Mouse (Mus musculus) midbrain, embryonic 11.5 days (tissue): ENCODE measurements around the gene Rmnd1. TPM values are rescaled to one million over a fixed set of nuclear protein-coding genes. Genes with fewer than 3 reads are reported as not detected.

Source experiments
- ATAC-seq: fragments of 200-750 bp; cut with Nextera tagmentation; 2 replicates; pipeline ENCODE4 v1.8.0; 2017; ENCODE audit warnings: moderate TSS enrichment, moderate library complexity; ENCODE audit not compliant: low FRiP score
- DNase-seq: peaks from one replicate; pipeline ENCODE4 v3.0.0; 2015; ENCODE audit warnings: low spot score; ENCODE audit errors: missing footprints
- H3K27ac ChIP-seq: fragments of 300-500 bp; sonication (generic); 2 replicates; pipeline ENCODE4 v1.5.1; 2014; ENCODE audit warnings: low read depth, low read length
- H3K27me3 ChIP-seq: fragments of 300-500 bp; sonication (generic); 2 replicates; pipeline ENCODE4 v1.6.1; 2014; ENCODE audit warnings: mild to moderate bottlenecking, low read length, moderate library complexity, mixed read lengths; ENCODE audit not compliant: control insufficient read depth, insufficient read depth
- H3K36me3 ChIP-seq: fragments of 300-500 bp; sonication (generic); 2 replicates; pipeline ENCODE4 v1.6.1; 2014; ENCODE audit warnings: mild to moderate bottlenecking, low read length, moderate library complexity, mixed read lengths; ENCODE audit not compliant: control insufficient read depth, insufficient read depth
- H3K4me1 ChIP-seq: fragments of 300-500 bp; sonication (generic); 2 replicates; pipeline ENCODE4 v1.6.1; 2014; ENCODE audit warnings: low read length; ENCODE audit not compliant: control insufficient read depth, insufficient read depth
- H3K4me2 ChIP-seq: fragments of 300-500 bp; sonication (generic); 2 replicates; pipeline ENCODE4 v1.6.1; 2014; ENCODE audit warnings: mild to moderate bottlenecking, moderate library complexity
- H3K4me3 ChIP-seq: fragments of 300-500 bp; sonication (generic); 2 replicates; pipeline ENCODE4 v1.5.1; 2014; ENCODE audit warnings: low read depth, low read length
- H3K9ac ChIP-seq: fragments of 300-500 bp; sonication (generic); 2 replicates; pipeline ENCODE4 v1.6.1; 2014; ENCODE audit warnings: low read length
- H3K9me3 ChIP-seq: fragments of 300-500 bp; sonication (generic); 2 replicates; pipeline ENCODE4 v1.6.1; 2016; ENCODE audit warnings: low read length; ENCODE audit not compliant: control insufficient read depth
- WGBS: fragments of 180-500 bp; shearing (Covaris S2); extraction: QIAGEN DNeasy Blood & Tissue Kit; methylation state at CpG from one replicate; pipeline ENCODE4 v1.1.7; 2014; 5-methylcytosine and 5-hydroxymethylcytosine counted together
- polyA plus RNA-seq: library from polyadenylated mRNA; unstranded; fragments of >200 nt; fragmentation: Nextera tagmentation; extraction: Ambion mirVana; gene quantifications from 2 replicates; pipeline ENCODE4 v1.2.1, GENCODE M21; 2014

The Rmnd1 gene
- polyA plus RNA-seq, 1 experiment from 2014 or later = 46.7 TPM

GRCm38 (mm10) chr10:4405511-4405910 lies 26.7 kb downstream of the Rmnd1 start:
- ATAC-seq = 0 out of 2 replicates have a peak, but pooled peaks have one; percentile 19
- no peak overlapping the region for H3K4me3 ChIP-seq
- no peak overlapping the region for H3K9ac ChIP-seq
- DNase-seq = no peak
- WGBS = 89% methylated on average over 5 of the region's 5 CpGs
- no peaks in the 10 kb centered on the region for H3K27me3 ChIP-seq
- H3K4me2 ChIP-seq = no peak overlapping the region
- no peaks in the 10 kb centered on the region for H3K4me1 ChIP-seq
- H3K27ac ChIP-seq = no peak overlapping the region
- 0 out of 2 replicates have a peak, but pooled peaks cover 2% of the 10 kb centered on the region for H3K36me3 ChIP-seq
- H3K9me3 ChIP-seq = no peaks in the 10 kb centered on the region

GRCm38 (mm10) chr10:4404895-4405491 lies 27.2 kb downstream of the Rmnd1 start:
- H3K27me3 ChIP-seq = no peaks in the 10 kb centered on the region
- peak; percentile 93 for DNase-seq

GRCm38 (mm10) chr10:4398058-4398457 lies 34.1 kb downstream of the Rmnd1 start:
- 94% methylated on average over 5 of the region's 5 CpGs for WGBS
- no peaks in the 10 kb centered on the region for H3K4me1 ChIP-seq
- H3K9me3 ChIP-seq = no peaks in the 10 kb centered on the region
- no peak overlapping the region for H3K4me3 ChIP-seq
- DNase-seq = no peak
- no peak for ATAC-seq
- no peak overlapping the region for H3K4me2 ChIP-seq
- no peaks in the 10 kb centered on the region for H3K36me3 ChIP-seq
- no peak overlapping the region for H3K9ac ChIP-seq
- H3K27ac ChIP-seq = no peak overlapping the region
- H3K27me3 ChIP-seq = no peaks in the 10 kb centered on the region

More at GRCm38 (mm10) chr10:4404895-4405491, 27.2 kb downstream of the Rmnd1 start:
- Histone ChIP-seq H3K27ac (no peak overlapping the region), H3K4me2 (no peak overlapping the region), H3K9ac (no peak overlapping the region), H3K9me3 (no peaks in the 10 kb centered on the region), H3K36me3 (0 out of 2 replicates have a peak, but pooled peaks cover 2% of the 10 kb centered on the region), H3K4me3 (no peak overlapping the region), H3K4me1 (no peaks in the 10 kb centered on the region)
- ATAC-seq = peak; percentile 62
- WGBS = 58% methylated on average over 5 of the region's 5 CpGs

GRCm38 (mm10) chr10:4395321-4395720 lies 36.9 kb downstream of the Rmnd1 start:
- no peaks in the 10 kb centered on the region for H3K9me3 ChIP-seq
- H3K27ac ChIP-seq = no peak overlapping the region
- 0 out of 2 replicates have a peak, but pooled peaks cover under 1% of the 10 kb centered on the region for H3K4me1 ChIP-seq
- WGBS = 94% methylated on average over 3 of the region's 3 CpGs
- no peaks in the 10 kb centered on the region for H3K36me3 ChIP-seq
- no peak for DNase-seq
- H3K4me3 ChIP-seq = no peak overlapping the region
- no peak for ATAC-seq
- H3K27me3 ChIP-seq = no peaks in the 10 kb centered on the region
- H3K4me2 ChIP-seq = no peak overlapping the region
- no peak overlapping the region for H3K9ac ChIP-seq

GRCm38 (mm10) chr10:4391851-4392250 lies 40.3 kb downstream of the Rmnd1 start:
- no peak overlapping the region for H3K9ac ChIP-seq
- no peak overlapping the region for H3K4me2 ChIP-seq
- 73% methylated on average over 6 of the region's 6 CpGs for WGBS
- no peak overlapping the region for H3K27ac ChIP-seq
- H3K36me3 ChIP-seq = no peaks in the 10 kb centered on the region
- ATAC-seq = no peak
- peak; percentile 85 for DNase-seq
- no peak overlapping the region for H3K4me3 ChIP-seq
- no peaks in the 10 kb centered on the region for H3K27me3 ChIP-seq
- peaks cover 17% of the 10 kb centered on the region for H3K4me1 ChIP-seq
- no peaks in the 10 kb centered on the region for H3K9me3 ChIP-seq

GRCm38 (mm10) chr10:4391076-4391475 lies 41.1 kb downstream of the Rmnd1 start:
- no peak for ATAC-seq
- Histone ChIP-seq H3K36me3 (no peaks in the 10 kb centered on the region), H3K9me3 (no peaks in the 10 kb centered on the region), H3K9ac (no peak overlapping the region), H3K4me2 (no peak overlapping the region), H3K4me3 (no peak overlapping the region), H3K27ac (no peak overlapping the region), H3K27me3 (no peaks in the 10 kb centered on the region), H3K4me1 (peaks cover 17% of the 10 kb centered on the region)
- DNase-seq = peak; percentile 81
- WGBS = 82% methylated on average over 5 of the region's 5 CpGs

- no peak for ATAC-seq
- Histone ChIP-seq H3K27me3 (no peaks in the 10 kb centered on the region), H3K4me3 (no peak overlapping the region), H3K36me3 (no peaks in the 10 kb centered on the region), H3K27ac (no peak overlapping the region), H3K9ac (no peak overlapping the region), H3K9me3 (no peaks in the 10 kb centered on the region), H3K4me2 (no peak overlapping the region), H3K4me1 (peaks cover 20% of the 10 kb centered on the region)
- WGBS = 74% methylated on average over 2 of the region's 2 CpGs
- no peak for DNase-seq
These were observed 41.6 kb downstream of the Rmnd1 start for GRCm38 (mm10) chr10:4390550-4390949.

- WGBS = 67% methylated on average over 5 of the region's 5 CpGs
- DNase-seq (peak; percentile 90), ATAC-seq (no peak)
- Histone ChIP-seq H3K36me3 (no peaks in the 10 kb centered on the region), H3K4me1 (peaks cover 20% of the 10 kb centered on the region), H3K27ac (no peak overlapping the region), H3K4me3 (peak overlapping the region; percentile 4; the same call in 1 of the 2 replicates), H3K9me3 (no peaks in the 10 kb centered on the region), H3K27me3 (no peaks in the 10 kb centered on the region), H3K9ac (peak overlapping the region; percentile 31; the same call in 1 of the 2 replicates), H3K4me2 (peak overlapping the region; percentile 94)
These were observed 42.6 kb downstream of the Rmnd1 start for GRCm38 (mm10) chr10:4389461-4390112.

GRCm38 (mm10) chr10:4389036-4389435 lies 43.2 kb downstream of the Rmnd1 start:
- no peaks in the 10 kb centered on the region for H3K27me3 ChIP-seq
- peaks cover 20% of the 10 kb centered on the region for H3K4me1 ChIP-seq
- H3K36me3 ChIP-seq = no peaks in the 10 kb centered on the region
- peak overlapping the region; percentile 99; the same call in 1 of the 2 replicates for H3K9ac ChIP-seq
- H3K4me2 ChIP-seq = peak overlapping the region; percentile 94
- DNase-seq = peak; percentile 79
- WGBS = 37% methylated on average over 10 of the region's 10 CpGs
- no peaks in the 10 kb centered on the region for H3K9me3 ChIP-seq
- no peak for ATAC-seq
- no peak overlapping the region for H3K27ac ChIP-seq
- H3K4me3 ChIP-seq = peak overlapping the region; percentile 99
